Mouse (Mus musculus) CH12.LX (cell line): Measurements from ENCODE around the gene Inpp5a.

Source experiments
- CHD2 ChIP-seq: IDR thresholded peaks from 2 replicates; pipeline ENCODE4 v1.6.1; 2011; ENCODE audit warnings: low read length, improper control_type of control experiment
- CTCF ChIP-seq, 2 experiments: IDR thresholded peaks in 1 of 2; conservative IDR thresholded peaks in 1 of 2; 2 replicates each; pipeline ENCODE4 v1.5.1; 2011 to 2012; ENCODE audit warnings: low read depth in 2 of 2, low read length in 2 of 2, improper control_type of control experiment in 1 of 2, inconsistent platforms in 1 of 2, mild to moderate bottlenecking in 1 of 2, moderate library complexity in 1 of 2
- EP300 ChIP-seq: IDR thresholded peaks from 2 replicates; pipeline ENCODE4 v1.6.1; 2011; ENCODE audit warnings: low read length, improper control_type of control experiment
- JUND ChIP-seq: conservative IDR thresholded peaks from 2 replicates; pipeline ENCODE4 v1.6.1; 2011; ENCODE audit warnings: low read depth, low read length, improper control_type of control experiment
- KAT2A ChIP-seq: IDR thresholded peaks from 2 replicates; pipeline ENCODE4 v1.6.1; 2012; ENCODE audit warnings: low read length, improper control_type of control experiment, inconsistent platforms; ENCODE audit not compliant: insufficient replicate concordance
- NELFE ChIP-seq: IDR thresholded peaks from 2 replicates; pipeline ENCODE4 v1.6.1; 2011; ENCODE audit warnings: low read depth, low read length, improper control_type of control experiment
- RCOR1 ChIP-seq: conservative IDR thresholded peaks from 2 replicates; pipeline ENCODE4 v1.6.1; 2012; ENCODE audit warnings: low read depth, mild to moderate bottlenecking, inconsistent platforms, low read length, improper control_type of control experiment

DNA sequence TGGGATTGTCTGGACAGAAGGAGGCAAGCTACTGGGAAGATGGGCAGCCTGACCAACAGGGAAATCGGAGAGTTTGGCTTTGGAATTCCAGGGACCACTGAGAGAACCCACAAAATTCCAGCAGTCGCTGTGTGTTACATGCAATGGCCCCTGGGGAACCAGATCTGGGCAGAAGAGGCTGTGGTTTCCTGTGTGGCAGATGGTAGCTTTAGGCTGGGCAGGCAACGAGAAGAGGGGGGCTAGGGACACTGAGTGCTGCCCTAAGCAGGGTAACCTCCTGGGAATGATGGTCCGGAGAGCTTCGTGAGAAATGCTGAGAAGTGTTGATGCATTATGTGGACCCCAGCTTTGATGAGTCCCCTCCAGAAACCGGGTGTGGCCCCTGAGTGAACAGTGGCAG lies 207.0 kb downstream of the Inpp5a start:
- TF ChIP-seq JUND: no peak
- no peak for TF ChIP-seq RCOR1
- no peak for TF ChIP-seq CHD2
- no peak for TF ChIP-seq CTCF (conservative IDR thresholded peaks at IDR 0.05 in 1 of 2, IDR thresholded peaks at IDR 0.05 in 1 of 2; ENCODE audit: low read depth in 2 of 2, low read length in 2 of 2)
- no peak for TF ChIP-seq KAT2A
- TF ChIP-seq EP300: no peak
- TF ChIP-seq NELFE: no peak
